8 mouse cellular contexts compared by ENCODE assay signal in genomic region chr17:13700131-13701016, GRCm38 (mm10). TPM values are rescaled to one million over a fixed set of nuclear protein-coding genes. Genes with fewer than 3 reads are reported as not detected.
DNase-seq lines count a peak whose midpoint lies in the region; ATAC-seq and TF ChIP-seq lines count a peak whose summit lies in the region.

No protein-coding gene starts in this region.

- intact Hi-C loops in left cerebral cortex, postnatal 4 days (cut with DNase I): no loop called here

- peak; percentile 85 for ATAC-seq in forebrain, embryonic 15.5 days (replicated peaks)
- peak; percentile 62 for ATAC-seq in hindbrain, embryonic 12.5 days (ENCODE audit: low FRiP score)
- peak; percentile 52 for ATAC-seq in limb, embryonic 15.5 days (ENCODE audit: insufficient number of reproducible peaks, low FRiP score, low TSS enrichment, low read depth)

- peak; percentile 57 to 81 for DNase-seq in adrenal gland, adult (ENCODE audit: inconsistent age in 2 of 2, low spot score in 1 of 2)
- DNase-seq in adrenal gland, postnatal 4 days (ENCODE audit: low spot score in 2 of 2): no peak
- no peak for DNase-seq in right cerebral cortex, adult 18-20 months
- DNase-seq in left cerebral cortex, postnatal 4 days: no peak

- H3K9me3 ChIP-seq in forebrain, embryonic 15.5 days: no peaks in the 10 kb centered on the region
- H3K9me3 ChIP-seq in hindbrain, embryonic 12.5 days (replicated peaks): no peaks in the 10 kb centered on the region
- no peaks in the 10 kb centered on the region for H3K9me3 ChIP-seq in limb, embryonic 15.5 days

- TF ChIP-seq POLR2A in myocyte (IDR thresholded peaks at IDR 0.05; ENCODE audit: insufficient read length, low read depth): no peak

- no peaks in the 10 kb centered on the region for H3K27me3 ChIP-seq in forebrain, embryonic 15.5 days
- H3K27me3 ChIP-seq in hindbrain, embryonic 12.5 days: no peaks in the 10 kb centered on the region
- H3K27me3 ChIP-seq in limb, embryonic 15.5 days: no peaks in the 10 kb centered on the region
- no peaks in the 10 kb centered on the region for H3K27me3 ChIP-seq in myocyte (ENCODE audit: control insufficient read depth, insufficient read depth, insufficient read length)

- peaks cover 23% of the 10 kb centered on the region for H3K4me1 ChIP-seq in forebrain, embryonic 15.5 days
- H3K4me1 ChIP-seq in hindbrain, embryonic 12.5 days: peaks cover 26% of the 10 kb centered on the region
- H3K4me1 ChIP-seq in limb, embryonic 15.5 days: peaks cover 21% of the 10 kb centered on the region

- H3K27ac ChIP-seq in forebrain, embryonic 15.5 days (replicated peaks): no peak overlapping the region; the same call in 1 of the 2 replicates
- peak overlapping the region; percentile 67 for H3K27ac ChIP-seq in hindbrain, embryonic 12.5 days
- H3K27ac ChIP-seq in limb, embryonic 15.5 days: peak overlapping the region; percentile 70

- no peaks in the 10 kb centered on the region for H3K36me3 ChIP-seq in forebrain, embryonic 15.5 days
- H3K36me3 ChIP-seq in hindbrain, embryonic 12.5 days: no peaks in the 10 kb centered on the region
- H3K36me3 ChIP-seq in limb, embryonic 15.5 days: no peaks in the 10 kb centered on the region
- H3K36me3 ChIP-seq in myocyte (ENCODE audit: control insufficient read depth, insufficient read depth): no peaks in the 10 kb centered on the region

- no peak overlapping the region for H3K4me3 ChIP-seq in forebrain, embryonic 15.5 days
- no peak overlapping the region for H3K4me3 ChIP-seq in hindbrain, embryonic 12.5 days
- no peak overlapping the region for H3K4me3 ChIP-seq in limb, embryonic 15.5 days
- H3K4me3 ChIP-seq in myocyte: no peak overlapping the region

- H3ac ChIP-seq in myocyte (ENCODE audit: control insufficient read depth, insufficient read length): no peak overlapping the region

- no peak overlapping the region for H3K9ac ChIP-seq in forebrain, embryonic 15.5 days (replicated peaks)
- H3K9ac ChIP-seq in hindbrain, embryonic 12.5 days: no peak overlapping the region
- H3K9ac ChIP-seq in limb, embryonic 15.5 days: no peak overlapping the region

- 10% methylated on average over 4 of the region's 4 CpGs for WGBS in forebrain, embryonic 15.5 days
- 15% methylated on average over 4 of the region's 4 CpGs for WGBS in hindbrain, embryonic 12.5 days
- WGBS in limb, embryonic 15.5 days: 12% methylated on average over 4 of the region's 4 CpGs

- H3K4me2 ChIP-seq in forebrain, embryonic 15.5 days (replicated peaks): no peak overlapping the region
- H3K4me2 ChIP-seq in hindbrain, embryonic 12.5 days (replicated peaks): no peak overlapping the region
- H3K4me2 ChIP-seq in limb, embryonic 15.5 days: no peak overlapping the region
- no peak overlapping the region for H3K4me2 ChIP-seq in myocyte (ENCODE audit: low read depth)

- H3K79me2 ChIP-seq in myocyte (ENCODE audit: control insufficient read depth, insufficient read depth): no peaks in the 10 kb centered on the region

TF ChIP-seq in myocyte, 11 proteins besides CTCF, POLR2A, EP300 and RAD21:
- TF ChIP-seq CEBPB (IDR thresholded peaks at IDR 0.05; ENCODE audit: insufficient read depth, poor library complexity, severe bottlenecking): peak; percentile 29; the same call in 1 of the 2 replicates
- no peak for TF ChIP-seq MYOD1 (IDR thresholded peaks at IDR 0.05; ENCODE audit: control insufficient read depth in 1 of 3, insufficient read length in 2 of 3, low read depth in 2 of 3)
- no peak for TF ChIP-seq POLR2AphosphoS2 (IDR thresholded peaks at IDR 0.05; ENCODE audit: insufficient read length, low read depth)
TF ChIP-seq in myocyte: peak in this region for 1.

RNA-seq across cellular contexts. Expression of gene Afdn, which starts 60.0 kb away (rescaled TPM):
- 10 to 100 TPM; 90.3 to 96.9 TPM for total RNA-seq in adrenal gland, postnatal 4 days (2021)
- 179 and 191 TPM in 2 replicates for polyA plus RNA-seq in forebrain, embryonic 15.5 days (2015; fragmentation: Nextera tagmentation; extraction: Ambion mirVana)
- 153 and 156 TPM in 2 replicates for polyA plus RNA-seq in hindbrain, embryonic 12.5 days (2016; fragmentation: Nextera tagmentation; extraction: Ambion mirVana)
- polyA plus RNA-seq in limb, embryonic 15.5 days (2015; fragmentation: Nextera tagmentation; extraction: Ambion mirVana): 71.2 and 79.9 TPM in 2 replicates
- polyA plus RNA-seq in myocyte (2012; fragmentation: generic; extraction: Trizol): 22.1 TPM
- 100 to 1,000 TPM; 182 to 185 TPM for total RNA-seq in left cerebral cortex, postnatal 4 days (2021)

Comparison
In these comparisons a context has a peak if more than half of its experiments do, and no peak if none do; other contexts are left out.
1. DNase-seq: peak in adrenal gland, adult (2 of 2); none in adrenal gland, postnatal 4 days (0 of 2), right cerebral cortex, adult 18-20 months (single experiment) and left cerebral cortex, postnatal 4 days (single experiment).
2. Peak in every context shown above with its lines, with median percentiles within 50 percentile points of each other: ATAC-seq.